Mouse (Mus musculus) lung, postnatal 0 days (tissue): ENCODE measurements around the gene Lrp1.

ENCODE experiments used
- CTCF ChIP-seq: IDR thresholded peaks from 2 replicates; pipeline ENCODE4 v1.5.1; 2016; ENCODE audit warnings: antibody characterized with exemption, mild to moderate bottlenecking
- EP300 ChIP-seq: IDR thresholded peaks from 2 replicates; pipeline ENCODE4 v1.6.1; 2016; ENCODE audit warnings: antibody characterized with exemption, mild to moderate bottlenecking, control low read depth

DNA sequence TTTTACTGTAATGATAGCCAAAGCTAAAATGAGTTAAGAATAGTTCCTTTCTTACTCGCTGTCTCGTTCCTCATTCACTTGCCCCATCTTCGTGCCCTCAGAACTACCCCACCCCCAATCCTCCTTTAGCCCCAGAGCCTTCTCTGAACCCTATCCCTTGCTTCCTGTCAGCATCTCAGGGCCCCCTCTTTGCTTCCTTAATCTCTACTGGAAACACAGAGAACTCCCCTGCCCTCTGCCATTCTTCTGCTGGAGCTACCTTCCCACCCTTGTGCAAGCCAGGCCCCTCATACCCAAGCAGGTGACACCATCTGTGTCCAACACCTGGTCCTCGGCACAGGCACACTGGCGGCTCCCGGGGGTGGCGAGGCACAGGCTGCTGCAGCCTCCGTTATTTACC lies 33.2 kb downstream of the Lrp1 start:
- TF ChIP-seq CTCF (no peak), EP300 (no peak)
